Mouse (Mus musculus) right cerebral cortex, postnatal 14 days (tissue): ENCODE data around the gene Tex13b.
"Not testable (repeated sequence)": the region's sequence is repeated elsewhere in the genome, so short reads cannot be mapped to it uniquely, and the experiment has no call there.

Experiments used
- DNase-seq: peaks from one replicate; pipeline ENCODE4 v3.0.0; 2022

Tex13b gene

GRCm38 (mm10) chrX:140813312-140814006 is at the start of gene Tex13b:
Gene Tex13b, minus strand, starts transcription at chrX:140813433.
- no peak for DNase-seq

- DNase-seq, result no peak
Observed at GRCm38 (mm10) chrX:140862760-140863159, 49.5 kb upstream of the Tex13b start.

GRCm38 (mm10) chrX:140857445-140857844 is 44.2 kb upstream of the Tex13b start:
- no peak for DNase-seq

- DNase-seq, result not testable (repeated sequence)
Observed at GRCm38 (mm10) chrX:140857040-140857439, 43.8 kb upstream of the Tex13b start.

- no peak for DNase-seq
Observed at GRCm38 (mm10) chrX:140854561-140854960, 41.3 kb upstream of the Tex13b start.

- not testable (repeated sequence) for DNase-seq
Observed at GRCm38 (mm10) chrX:140845401-140845800, 32.2 kb upstream of the Tex13b start.

GRCm38 (mm10) chrX:140839887-140840286 is 26.7 kb upstream of the Tex13b start:
- DNase-seq, result no peak

GRCm38 (mm10) chrX:140838077-140838476 is 24.8 kb upstream of the Tex13b start:
- no peak for DNase-seq

GRCm38 (mm10) chrX:140831706-140832105 is 18.5 kb upstream of the Tex13b start:
- DNase-seq, result no peak

GRCm38 (mm10) chrX:140822295-140822694 is 9.1 kb upstream of the Tex13b start:
- DNase-seq, result no peak

GRCm38 (mm10) chrX:140805340-140805739 is 7.9 kb downstream of the Tex13b start:
- no peak for DNase-seq

- DNase-seq, result no peak
Observed at GRCm38 (mm10) chrX:140769794-140770193, 43.4 kb downstream of the Tex13b start.
